Mouse (Mus musculus): ENCODE results near the gene Trim63.

Trim63 gene

DNA sequence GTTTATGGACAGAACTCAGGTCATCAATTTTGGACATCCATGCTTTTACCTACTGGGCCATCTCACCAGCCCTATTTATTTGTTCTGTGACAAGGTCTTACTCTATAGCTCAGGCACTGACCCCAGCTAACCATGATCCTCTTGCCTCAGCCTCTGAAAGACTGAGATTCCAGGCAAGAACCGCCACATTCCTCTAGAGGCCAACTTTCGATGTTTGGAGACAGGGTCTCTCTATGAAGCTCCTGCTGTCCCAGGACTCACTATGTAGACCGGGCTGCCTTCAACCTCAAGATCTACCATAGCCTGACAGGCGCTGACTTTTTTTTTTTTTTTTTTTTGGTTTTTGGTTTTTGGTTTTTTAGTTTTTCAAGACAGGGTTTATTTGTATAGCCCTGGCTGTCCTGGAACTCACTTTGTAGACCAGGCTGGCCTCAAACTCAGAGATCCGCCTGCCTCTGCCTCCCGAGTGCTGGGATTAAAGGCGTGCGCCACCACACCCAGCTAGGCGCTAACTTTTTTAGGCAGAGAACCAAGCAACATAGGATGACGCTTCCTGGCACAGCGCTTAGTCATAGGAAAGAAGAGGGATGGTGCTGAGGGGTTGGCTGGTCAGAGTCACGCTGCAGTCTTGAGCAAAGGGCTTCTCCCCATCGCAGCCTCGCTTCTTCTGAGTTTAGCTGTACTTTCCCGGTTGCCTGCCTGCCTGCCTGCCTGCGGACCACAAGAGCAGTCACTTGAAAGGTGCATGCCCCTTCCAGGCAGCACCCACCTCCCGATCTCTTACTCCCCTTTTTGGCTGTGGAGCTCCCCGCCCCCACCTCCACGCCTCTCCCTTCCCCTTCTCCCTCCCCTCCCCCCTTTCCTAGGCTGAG is 16.1 kb upstream of the Trim63 start:
- peak; percentile 76 for DNase-seq (ENCODE audit: low read depth, low spot score)

DNA sequence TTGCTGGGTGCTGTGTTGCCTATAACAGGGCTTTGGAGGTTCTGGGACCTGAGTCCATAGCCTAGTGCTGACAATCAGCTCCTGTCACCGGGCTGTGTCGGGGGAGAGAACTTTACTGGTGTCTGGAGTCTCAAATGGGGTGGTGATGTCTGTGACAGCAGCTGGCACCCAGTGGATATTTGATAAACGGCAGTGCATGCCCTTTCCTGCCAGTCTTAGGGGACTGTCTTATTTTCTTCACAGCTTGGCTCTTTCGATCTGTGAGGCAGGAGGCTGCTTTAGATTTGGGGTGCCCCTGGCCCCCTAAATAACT is 15.5 kb upstream of the Trim63 start:
- DNase-seq (ENCODE audit: low read depth, low spot score): no peak

DNA sequence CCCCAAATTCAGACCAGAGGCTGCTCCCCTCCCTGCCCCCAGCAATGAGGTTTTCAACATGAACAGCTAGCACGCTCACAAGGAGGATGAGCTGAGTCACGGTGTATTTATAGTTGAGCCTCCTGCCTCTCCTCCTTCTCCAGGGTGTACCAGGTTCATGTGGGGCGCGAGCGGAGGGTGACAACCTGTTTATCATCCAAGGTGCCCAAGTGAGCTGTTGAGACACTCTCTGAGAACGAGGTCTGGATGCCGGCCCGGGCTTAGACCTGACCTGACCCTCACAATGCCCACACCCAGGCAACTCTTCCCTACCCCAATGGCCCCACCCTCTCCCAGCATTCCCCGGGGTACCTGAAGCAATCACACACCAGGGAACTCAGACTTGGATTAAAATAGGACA is 14.6 kb upstream of the Trim63 start:
- DNase-seq (ENCODE audit: low read depth, low spot score): no peak

GRCm38 (mm10) chr4:134302084-134302483 is 12.8 kb upstream of the Trim63 start:
- no peak for DNase-seq (ENCODE audit: low read depth, low spot score)

DNA sequence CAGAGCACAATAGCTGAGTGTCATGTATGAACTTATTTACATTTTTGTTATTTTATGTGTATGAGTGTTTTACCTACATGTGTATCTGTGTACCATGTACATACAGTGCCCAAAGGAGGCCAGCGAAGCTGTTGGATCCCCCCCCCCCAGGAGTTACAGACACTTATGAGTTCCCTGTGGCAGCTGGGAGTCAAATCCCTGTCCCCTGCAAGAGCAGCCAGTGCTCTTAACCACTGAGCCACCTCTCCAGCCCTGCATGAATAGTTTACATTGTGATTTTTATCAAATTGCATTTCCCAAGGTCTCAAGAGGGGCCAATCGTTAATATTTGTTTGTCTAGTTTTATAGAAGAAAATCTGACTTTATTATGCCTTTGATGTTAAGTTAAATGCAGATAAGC is 8.0 kb upstream of the Trim63 start:
- DNase-seq (ENCODE audit: low read depth, low spot score): no peak

DNA sequence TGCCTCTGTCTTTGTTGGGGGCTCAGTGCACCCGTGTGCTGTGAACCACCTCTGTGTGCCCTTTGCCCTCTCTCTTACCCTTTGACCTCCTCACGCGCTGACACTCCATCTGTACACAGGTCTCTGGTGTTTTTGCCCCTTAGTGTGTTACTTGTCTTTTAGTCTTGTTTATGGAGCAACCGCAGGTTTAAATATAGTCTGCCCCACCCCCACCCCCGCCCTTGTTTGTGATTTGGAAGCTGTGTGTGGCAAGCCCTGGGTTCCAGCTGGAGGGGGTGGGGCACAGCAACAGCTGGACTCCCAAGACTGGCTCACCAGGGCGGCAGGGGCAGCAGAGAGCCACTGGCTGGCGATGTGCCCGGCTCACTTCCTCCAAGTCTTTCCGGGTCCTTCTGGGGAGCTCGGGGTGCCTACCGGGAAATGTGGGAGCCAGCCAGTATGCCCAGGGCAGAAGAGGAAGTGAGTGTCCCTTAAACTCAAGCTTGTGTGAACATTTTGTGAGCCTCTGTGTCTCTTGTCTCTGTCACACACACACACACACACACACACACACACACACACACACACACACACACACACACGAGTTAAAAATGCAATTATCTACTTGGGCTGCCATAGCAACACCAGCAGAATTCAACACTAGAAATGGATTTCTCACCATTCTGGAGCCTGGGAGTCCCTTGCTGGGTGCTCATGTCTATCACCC is 7.4 kb upstream of the Trim63 start:
- DNase-seq (ENCODE audit: low read depth, low spot score): no peak

DNA sequence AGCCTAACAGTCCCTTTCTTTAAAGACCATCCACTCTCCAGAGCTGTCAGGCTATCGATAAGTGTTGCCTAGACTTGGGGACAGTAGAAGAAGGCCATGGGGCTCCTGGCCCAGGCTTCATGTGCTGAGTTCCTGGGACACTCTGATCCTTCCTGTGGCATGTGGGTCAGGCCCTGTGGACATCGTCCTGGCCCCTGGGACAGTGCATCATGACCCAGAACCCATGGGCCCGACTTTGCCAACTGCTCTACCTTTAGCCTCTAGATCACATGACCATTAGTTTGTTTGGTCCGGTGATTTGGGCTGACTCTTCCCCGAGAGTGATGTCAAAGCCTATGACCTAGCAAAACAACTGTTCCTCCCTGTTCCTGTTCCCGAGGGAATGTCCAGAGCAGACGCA is 4.8 kb upstream of the Trim63 start:
- DNase-seq (ENCODE audit: low read depth, low spot score): no peak

DNA sequence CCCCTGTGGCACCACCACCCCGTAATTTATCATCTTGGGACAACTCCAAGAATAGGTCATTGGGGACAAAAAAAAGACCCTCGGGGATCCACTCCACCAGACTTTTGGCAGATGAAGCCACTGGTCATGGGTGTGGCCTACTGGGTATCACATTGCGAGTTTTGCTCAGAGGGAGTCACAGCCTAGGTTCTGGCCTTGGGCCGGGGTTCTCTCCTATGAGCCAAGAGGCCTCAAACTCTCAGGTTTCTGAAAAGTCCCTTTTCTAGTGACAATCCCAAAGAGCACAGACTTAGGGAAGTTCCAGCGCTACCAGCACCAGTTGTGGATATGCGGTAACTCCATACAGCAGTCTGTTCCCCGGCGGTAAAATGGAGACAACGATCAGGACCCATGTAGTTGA is 4.3 kb upstream of the Trim63 start:
- DNase-seq (ENCODE audit: low read depth, low spot score): no peak

GRCm38 (mm10) chr4:134311784-134312183 is 3.1 kb upstream of the Trim63 start:
- DNase-seq (ENCODE audit: low read depth, low spot score): no peak

DNA sequence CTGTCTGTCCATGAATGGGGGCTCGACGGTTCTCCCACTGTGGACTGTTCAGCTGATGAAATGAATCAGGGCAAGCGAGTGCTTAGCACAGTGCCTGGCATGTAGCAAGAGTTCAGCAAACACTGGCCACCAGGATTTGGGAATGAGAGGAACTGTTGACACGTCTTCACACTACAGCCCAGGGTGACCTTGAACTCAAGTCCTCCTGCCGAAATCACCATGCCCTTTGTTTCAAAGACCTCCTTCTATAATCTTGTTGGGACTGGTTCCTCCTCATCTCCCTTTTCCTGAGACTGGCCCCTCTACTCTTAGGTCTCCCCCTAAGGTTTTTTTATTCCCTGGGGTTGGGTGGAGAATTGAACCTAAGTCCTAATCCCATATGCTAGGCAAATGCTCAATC is 2.6 kb upstream of the Trim63 start:
- DNase-seq (ENCODE audit: low read depth, low spot score): peak; percentile 57

DNA sequence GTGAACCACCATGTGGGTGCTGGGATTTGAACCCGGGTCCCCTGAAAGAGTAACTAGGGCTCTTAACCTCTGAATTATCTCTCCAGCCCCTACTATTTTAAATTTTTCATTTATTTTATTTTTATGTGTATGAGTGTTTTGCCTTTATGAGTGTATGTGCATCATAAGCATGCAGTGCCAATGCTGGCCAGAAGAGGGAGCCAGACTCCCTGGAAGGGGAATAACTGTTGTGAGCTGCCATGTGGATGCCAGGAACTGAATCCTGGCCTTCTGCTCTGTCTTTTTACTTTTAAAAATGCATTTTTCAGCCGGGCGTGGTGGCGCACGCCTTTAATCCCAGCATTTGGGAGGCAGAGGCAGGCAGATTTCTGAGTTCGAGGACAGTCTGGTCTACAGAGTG is 2.0 kb upstream of the Trim63 start:
- peak; percentile 76 for DNase-seq (ENCODE audit: low read depth, low spot score)

DNA sequence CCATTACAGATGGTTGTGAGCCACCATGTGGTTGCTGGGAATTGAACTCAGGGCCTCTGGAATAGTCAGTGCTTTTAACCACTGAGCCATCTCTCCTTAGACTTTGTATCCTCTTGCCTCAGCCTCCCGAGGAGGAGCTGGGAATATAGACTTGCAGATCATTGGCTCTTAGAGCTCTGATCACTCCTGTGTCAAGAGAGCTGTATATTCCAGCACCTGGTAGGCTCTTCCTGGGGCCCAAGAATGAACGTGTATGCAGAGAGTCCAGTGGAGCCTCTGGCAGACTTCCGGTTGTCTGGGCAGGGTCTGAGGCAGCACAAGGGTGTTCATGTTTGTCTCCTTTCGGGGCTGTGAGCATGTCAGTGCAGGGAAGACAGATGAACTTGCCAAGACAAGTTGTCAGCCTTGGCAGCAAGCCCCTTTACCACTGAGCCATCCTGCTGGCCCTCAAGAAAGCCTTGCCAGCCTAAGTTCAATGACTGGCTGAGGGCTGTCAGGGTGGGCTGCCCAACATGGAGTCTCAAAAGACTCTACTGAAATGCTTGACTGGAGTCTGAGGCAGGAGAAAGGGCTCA is 752 bp upstream of the Trim63 start:
- peak; percentile 56 for DNase-seq (ENCODE audit: low read depth, low spot score)

- DNase-seq (ENCODE audit: low read depth, low spot score): no peak
These were observed 550 bp downstream of the Trim63 start for GRCm38 (mm10) chr4:134315470-134315869.

DNA sequence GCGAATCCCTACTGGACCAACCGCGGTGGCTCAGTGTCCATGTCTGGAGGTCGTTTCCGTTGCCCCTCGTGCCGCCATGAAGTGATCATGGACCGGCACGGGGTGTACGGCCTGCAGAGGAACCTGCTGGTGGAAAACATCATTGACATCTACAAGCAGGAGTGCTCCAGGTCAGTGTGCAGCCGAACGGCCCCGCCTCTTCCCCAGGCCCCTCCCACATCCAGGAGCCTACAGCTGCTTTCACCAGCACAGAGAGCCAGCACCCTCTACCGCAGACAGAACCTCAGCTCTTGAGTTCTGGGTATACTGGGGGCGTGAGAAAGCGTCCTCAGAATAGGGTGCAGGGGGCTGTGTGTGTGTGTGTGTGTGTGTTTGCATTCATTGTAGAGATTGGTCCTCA is 1.5 kb downstream of the Trim63 start:
- DNase-seq (ENCODE audit: low read depth, low spot score): peak; percentile 77

- DNase-seq (ENCODE audit: low read depth, low spot score): no peak
These were observed 4.2 kb downstream of the Trim63 start for GRCm38 (mm10) chr4:134319074-134319473.

DNA sequence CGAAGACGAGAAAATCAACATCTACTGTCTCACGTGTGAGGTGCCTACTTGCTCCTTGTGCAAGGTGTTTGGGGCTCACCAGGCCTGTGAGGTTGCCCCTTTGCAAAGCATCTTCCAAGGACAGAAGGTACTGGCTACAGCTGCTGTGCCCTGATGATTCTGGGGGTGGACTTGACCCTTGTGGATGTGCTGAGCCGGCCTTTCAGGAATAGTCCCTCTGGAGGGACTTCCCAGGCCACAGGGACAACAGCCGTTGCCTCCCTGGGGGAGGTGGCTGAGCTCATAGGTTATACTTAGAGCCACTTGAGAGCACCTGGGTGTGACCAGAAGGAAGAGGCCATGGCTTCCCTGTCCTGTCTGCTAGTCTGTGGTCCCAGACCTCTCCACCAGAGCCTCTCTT is 4.8 kb downstream of the Trim63 start:
- DNase-seq (ENCODE audit: low read depth, low spot score): no peak

DNA sequence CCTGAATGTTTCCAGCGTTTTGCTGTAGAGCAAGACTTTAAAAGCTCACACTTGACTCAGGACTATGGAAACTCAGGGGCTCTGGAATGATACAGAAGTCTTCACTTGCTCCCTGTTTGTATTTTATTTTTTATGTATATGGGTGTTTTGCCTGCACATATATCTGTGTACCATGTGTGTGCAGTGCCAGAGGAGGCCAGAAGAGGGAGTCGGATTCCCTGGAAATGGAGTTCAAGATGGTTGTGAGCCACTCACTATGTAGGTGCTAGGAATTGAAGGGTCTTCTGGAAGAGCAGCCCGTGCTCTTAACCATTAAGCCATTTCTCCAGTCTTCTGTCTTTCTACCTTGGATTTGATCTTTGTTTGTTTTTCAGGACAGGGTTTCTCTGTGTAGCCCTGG is 6.6 kb downstream of the Trim63 start:
- DNase-seq (ENCODE audit: low read depth, low spot score): peak; percentile 73

- DNase-seq (ENCODE audit: low read depth, low spot score): no peak
These were observed 9.7 kb downstream of the Trim63 start for GRCm38 (mm10) chr4:134324655-134325054.

DNA sequence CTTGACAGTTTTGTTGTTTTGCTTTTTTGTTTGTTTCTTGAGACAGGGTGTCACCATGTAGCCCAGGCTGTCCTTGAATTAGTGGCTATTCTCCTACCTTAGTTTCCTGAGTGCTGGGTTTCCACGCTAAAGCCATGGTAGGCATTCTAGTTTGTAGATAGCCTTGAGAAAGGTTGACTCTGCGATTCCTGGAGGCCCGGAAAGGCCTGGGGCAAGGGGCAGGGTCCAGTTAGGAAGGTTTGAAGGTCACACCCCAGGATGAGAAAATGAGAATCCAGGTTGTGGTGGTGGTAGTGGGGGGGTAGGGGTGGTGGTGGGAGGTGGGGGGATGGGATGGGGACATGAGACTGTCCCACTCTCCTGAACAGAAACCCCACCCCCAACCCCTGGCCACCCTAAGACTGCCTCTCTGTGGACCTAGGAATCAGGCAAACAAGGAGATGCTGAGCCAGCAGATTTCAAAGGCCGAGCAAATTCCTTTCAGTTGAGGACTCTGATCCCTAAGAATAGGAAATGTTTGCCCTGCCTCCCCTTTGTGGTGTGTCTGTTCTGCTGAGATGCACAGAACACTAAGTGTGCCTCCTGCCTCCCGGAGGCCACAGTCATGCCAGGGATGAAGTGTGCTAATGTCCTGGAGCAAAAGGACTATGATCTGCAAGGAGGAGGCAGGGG is 12.1 kb downstream of the Trim63 start:
- peak; percentile 86 for DNase-seq (ENCODE audit: low read depth, low spot score)

DNA sequence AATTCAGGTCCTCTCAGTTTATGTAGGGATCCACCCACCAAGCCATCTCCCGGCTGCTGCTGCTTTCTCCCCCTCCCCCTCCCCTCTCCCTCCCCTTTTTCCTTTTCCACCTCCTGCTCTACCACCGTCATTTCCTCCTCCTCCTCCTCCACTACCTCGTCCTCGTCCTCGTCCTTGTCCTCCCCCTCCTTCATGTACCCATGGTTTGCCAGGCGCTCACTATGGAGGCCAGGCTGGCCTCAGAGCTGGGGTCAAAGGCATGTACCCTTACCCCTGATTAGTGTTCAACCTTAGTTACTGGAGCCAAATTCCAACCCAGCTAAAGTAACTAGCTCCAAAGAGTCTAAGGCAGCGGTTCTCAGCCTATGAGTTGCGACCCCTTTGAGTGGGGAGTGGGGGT is 13.2 kb downstream of the Trim63 start:
- no peak for DNase-seq (ENCODE audit: low read depth, low spot score)

DNA sequence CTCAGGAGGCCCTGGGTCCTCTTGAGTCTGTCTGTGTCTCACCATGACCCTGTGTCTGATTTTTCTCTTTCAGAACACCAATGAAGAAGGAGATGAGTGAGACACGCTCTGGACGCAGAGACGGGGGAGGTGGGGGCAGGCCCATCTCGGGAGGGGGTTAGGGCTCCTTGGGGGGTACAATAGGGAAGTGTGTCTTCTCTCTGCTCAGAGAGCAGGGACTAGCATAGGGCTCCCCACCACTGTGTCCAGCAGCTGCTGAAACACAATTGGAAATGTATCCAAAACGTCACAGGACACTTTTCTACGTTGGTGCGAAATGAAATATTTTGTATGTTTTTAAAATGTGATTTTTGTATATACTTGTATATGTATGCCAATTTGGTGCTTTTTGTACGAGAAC is 13.9 kb downstream of the Trim63 start:
- no peak for DNase-seq (ENCODE audit: low read depth, low spot score)

DNA sequence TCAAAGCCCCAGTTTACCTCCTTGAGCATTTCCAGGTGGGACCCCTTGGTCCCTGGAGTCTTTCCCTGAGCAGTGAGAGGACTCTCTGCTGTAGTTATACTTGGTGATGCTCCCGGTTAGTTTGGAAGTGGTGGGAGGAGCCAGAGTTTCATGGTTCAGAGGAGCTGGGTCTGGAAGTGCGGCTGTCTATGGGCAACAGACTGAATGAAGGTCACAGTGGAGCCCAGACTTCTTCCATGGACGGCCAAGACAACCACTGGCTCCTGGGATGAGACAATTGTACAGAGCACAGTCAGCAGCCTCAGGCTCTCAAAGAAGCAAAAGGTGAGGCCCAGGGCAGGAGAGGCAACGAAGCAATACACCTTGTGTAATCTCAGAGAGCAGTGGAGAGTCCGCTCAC is 15.4 kb downstream of the Trim63 start:
- DNase-seq (ENCODE audit: low read depth, low spot score): no peak

Data from ES-CJ7 (cell line).